Mouse (Mus musculus) left cerebral cortex, adult 11 months (tissue): ENCODE data around the gene Chrm4.
A peak's percentile ranks its signal among the peaks of the same experiment; 100 is the strongest.

Source experiments
- DNase-seq: peaks from one replicate; pipeline ENCODE4 v3.0.0; 2022; ENCODE audit warnings: low spot score

The Chrm4 gene

GRCm38 (mm10) chr2:91926949-91927348 is at the start of gene Chrm4:
Gene Chrm4, plus strand, starts transcription at chr2:91927249.
- DNase-seq: no peak

- DNase-seq: peak; percentile 23
Measured at GRCm38 (mm10) chr2:91878387-91879180, 48.5 kb upstream of the Chrm4 start.

GRCm38 (mm10) chr2:91883961-91884360 is 43.1 kb upstream of the Chrm4 start:
- DNase-seq: no peak

GRCm38 (mm10) chr2:91884616-91885015 is 42.4 kb upstream of the Chrm4 start:
- DNase-seq: no peak

GRCm38 (mm10) chr2:91894716-91895115 is 32.3 kb upstream of the Chrm4 start:
- no peak for DNase-seq

GRCm38 (mm10) chr2:91895401-91895800 is 31.6 kb upstream of the Chrm4 start:
- no peak for DNase-seq

GRCm38 (mm10) chr2:91897968-91898367 is 29.1 kb upstream of the Chrm4 start:
- DNase-seq: no peak

GRCm38 (mm10) chr2:91899141-91899540 is 27.9 kb upstream of the Chrm4 start:
- no peak for DNase-seq

GRCm38 (mm10) chr2:91900431-91900830 is 26.6 kb upstream of the Chrm4 start:
- DNase-seq: no peak

GRCm38 (mm10) chr2:91902336-91902735 is 24.7 kb upstream of the Chrm4 start:
- no peak for DNase-seq

GRCm38 (mm10) chr2:91903171-91903925 is 23.7 kb upstream of the Chrm4 start:
- no peak for DNase-seq

GRCm38 (mm10) chr2:91904618-91905307 is 22.3 kb upstream of the Chrm4 start:
- DNase-seq: no peak

GRCm38 (mm10) chr2:91906141-91906540 is 20.9 kb upstream of the Chrm4 start:
- no peak for DNase-seq

- DNase-seq: no peak
Measured at GRCm38 (mm10) chr2:91912616-91913015, 14.4 kb upstream of the Chrm4 start.

GRCm38 (mm10) chr2:91913328-91914110 is 13.5 kb upstream of the Chrm4 start:
- no peak for DNase-seq

GRCm38 (mm10) chr2:91916346-91916977 is 10.6 kb upstream of the Chrm4 start:
- no peak for DNase-seq

GRCm38 (mm10) chr2:91917096-91917495 is 10.0 kb upstream of the Chrm4 start:
- no peak for DNase-seq

GRCm38 (mm10) chr2:91920130-91920529 is 6.9 kb upstream of the Chrm4 start:
- no peak for DNase-seq

GRCm38 (mm10) chr2:91921181-91921789 is 5.8 kb upstream of the Chrm4 start:
- DNase-seq: no peak

GRCm38 (mm10) chr2:91921790-91922570 is 5.1 kb upstream of the Chrm4 start:
- DNase-seq: peak; percentile 77
